Mouse (Mus musculus) thymus, adult 2 months (tissue): ENCODE measurements around the gene Trim11.

ENCODE experiments used
- CTCF ChIP-seq: fragments of 200-500 bp; IDR thresholded peaks from 2 replicates; pipeline ENCODE4 v1.5.1; 2012; ENCODE audit warnings: mild to moderate bottlenecking, control low read depth, low read length, moderate library complexity, borderline replicate concordance; ENCODE audit not compliant: control insufficient read depth, poor library complexity, insufficient read depth; ENCODE audit errors: extremely low read depth
- POLR2A ChIP-seq: fragments of 200-500 bp; IDR thresholded peaks from 2 replicates; pipeline ENCODE4 v1.6.1; 2012; ENCODE audit warnings: mild to moderate bottlenecking, low read length, control low read depth, moderate library complexity; ENCODE audit not compliant: control insufficient read depth, poor library complexity, insufficient read depth; ENCODE audit errors: extremely low read depth

- no peak for TF ChIP-seq POLR2A
- TF ChIP-seq CTCF: no peak
Measured at GRCm38 (mm10) chr11:58951210-58951609, 26.7 kb upstream of the Trim11 start.
